Mouse (Mus musculus): ENCODE results near the gene Irf2bp2.

Irf2bp2 gene

GRCm38 (mm10) chr8:126569638-126570037 lies 24.1 kb downstream of the Irf2bp2 start:
- DNase-seq (ENCODE audit: low spot score in 2 of 2) = no peak

GRCm38 (mm10) chr8:126567674-126568073 lies 26.1 kb downstream of the Irf2bp2 start:
- no peak for DNase-seq (ENCODE audit: low spot score in 2 of 2)

DNA sequence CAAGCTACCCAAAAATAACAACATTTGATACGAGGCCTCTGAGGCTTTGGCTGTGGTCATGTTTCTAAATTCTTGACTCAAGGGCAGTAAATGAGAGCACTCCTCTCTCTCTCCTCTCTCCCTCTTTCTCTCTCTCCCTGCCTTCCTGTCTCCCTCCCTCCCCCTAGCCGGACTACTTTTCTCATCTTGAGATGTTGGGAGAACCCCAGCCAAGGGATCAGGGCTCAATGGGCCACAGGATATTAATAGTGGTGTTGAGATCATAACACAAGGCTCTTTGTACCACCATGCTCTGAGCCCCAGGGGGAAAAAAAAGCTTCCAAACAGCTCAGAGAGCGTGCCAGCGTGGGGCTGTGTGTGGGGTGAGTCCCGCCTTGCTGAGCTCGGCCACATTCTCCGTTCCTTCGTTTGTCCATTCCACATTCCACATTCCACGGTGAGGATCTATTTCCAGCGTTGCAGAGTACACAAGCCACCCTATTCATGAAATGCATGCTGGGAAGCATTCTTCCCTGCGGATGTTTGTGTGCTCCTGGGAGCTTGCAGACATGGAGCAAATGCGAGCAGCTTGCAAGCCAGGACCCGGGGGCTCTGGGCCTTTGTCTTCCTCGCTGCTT lies 27.2 kb downstream of the Irf2bp2 start:
- peak; percentile 43 to 56 for DNase-seq (ENCODE audit: low spot score in 2 of 2)

DNA sequence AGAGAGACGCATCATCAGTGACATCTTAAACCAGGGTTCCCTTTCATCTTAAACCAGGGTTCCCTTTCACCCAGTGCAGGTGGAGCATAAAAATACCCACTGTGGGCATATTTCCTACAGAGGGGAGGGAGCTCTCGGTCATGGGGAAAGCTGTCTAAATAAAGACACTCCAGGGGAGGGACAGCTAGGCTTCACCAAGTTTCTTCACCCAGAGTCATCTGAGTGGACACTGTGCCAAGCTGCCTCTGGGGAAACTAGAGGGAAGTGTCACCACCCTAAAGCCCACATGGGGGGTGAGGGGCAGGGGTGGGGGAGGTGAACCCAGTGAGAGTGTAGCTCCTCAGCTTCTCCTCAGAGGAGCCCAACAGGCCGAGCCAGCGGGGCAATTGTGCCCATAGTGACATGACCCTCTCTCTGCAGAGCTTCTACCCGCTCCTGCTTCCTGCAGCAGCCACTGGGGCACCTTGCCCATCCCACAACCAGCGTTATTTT lies 27.8 kb downstream of the Irf2bp2 start:
- DNase-seq (ENCODE audit: low spot score in 2 of 2) = no peak

- DNase-seq (ENCODE audit: low spot score in 2 of 2) = no peak
These were observed 28.5 kb downstream of the Irf2bp2 start for GRCm38 (mm10) chr8:126565231-126565781.

GRCm38 (mm10) chr8:126564551-126565154 lies 29.1 kb downstream of the Irf2bp2 start:
- DNase-seq (ENCODE audit: low spot score in 2 of 2) = no peak

DNA sequence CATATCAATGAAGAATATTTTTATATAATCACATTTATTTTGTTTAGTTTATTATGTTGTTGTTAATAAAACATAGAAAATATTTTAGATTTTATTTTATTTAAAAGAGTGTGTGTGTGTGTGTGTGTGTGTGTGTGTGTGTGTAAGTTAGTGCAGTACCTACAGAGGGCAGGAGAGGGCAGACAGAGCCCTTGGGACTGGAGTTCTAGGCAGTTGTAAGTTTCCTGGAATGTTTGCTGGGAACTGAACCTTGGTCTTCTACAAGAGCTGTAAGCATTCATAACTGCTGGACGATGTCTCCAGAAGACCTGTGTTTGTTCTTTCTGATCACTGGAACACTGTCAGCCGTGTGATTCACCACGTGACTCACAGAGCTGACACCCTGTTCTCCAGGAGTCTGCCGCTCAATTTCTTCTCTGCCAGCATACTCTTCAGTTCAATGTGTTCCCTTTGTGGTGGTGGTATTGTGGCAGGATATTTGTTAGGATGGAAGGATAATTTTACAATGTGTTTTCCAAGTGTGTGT lies 32.4 kb downstream of the Irf2bp2 start:
- no peak for DNase-seq (ENCODE audit: low spot score in 2 of 2)

- DNase-seq (ENCODE audit: low spot score in 2 of 2) = no peak
These were observed 35.3 kb downstream of the Irf2bp2 start for GRCm38 (mm10) chr8:126558400-126558953.

- DNase-seq (ENCODE audit: low spot score in 2 of 2) = no peak
These were observed 36.4 kb downstream of the Irf2bp2 start for GRCm38 (mm10) chr8:126557403-126557802.

GRCm38 (mm10) chr8:126556691-126557090 lies 37.1 kb downstream of the Irf2bp2 start:
- no peak for DNase-seq (ENCODE audit: low spot score in 2 of 2)

GRCm38 (mm10) chr8:126554741-126555140 lies 39.0 kb downstream of the Irf2bp2 start:
- no peak for DNase-seq (ENCODE audit: low spot score in 2 of 2)

DNA sequence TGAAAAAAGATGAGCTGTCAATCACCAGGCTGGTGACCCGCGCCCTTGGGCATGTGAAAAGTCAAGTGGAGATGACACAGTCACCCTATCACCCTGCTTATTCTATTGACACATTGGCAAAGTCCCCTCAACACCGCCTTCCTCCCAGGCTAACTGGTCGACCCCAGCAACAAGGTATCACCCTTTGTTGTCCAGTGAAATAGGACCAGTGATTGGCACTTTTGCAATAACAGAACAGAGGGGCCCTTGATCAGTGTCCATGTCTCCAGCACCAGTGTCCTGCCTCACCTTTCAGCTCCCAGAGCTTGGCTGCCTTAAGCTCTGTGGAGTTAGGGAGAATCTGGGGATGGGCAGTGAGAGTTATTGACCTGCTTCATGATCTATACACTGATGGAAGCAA lies 41.9 kb downstream of the Irf2bp2 start:
- no peak for DNase-seq (ENCODE audit: low spot score in 2 of 2)

DNA sequence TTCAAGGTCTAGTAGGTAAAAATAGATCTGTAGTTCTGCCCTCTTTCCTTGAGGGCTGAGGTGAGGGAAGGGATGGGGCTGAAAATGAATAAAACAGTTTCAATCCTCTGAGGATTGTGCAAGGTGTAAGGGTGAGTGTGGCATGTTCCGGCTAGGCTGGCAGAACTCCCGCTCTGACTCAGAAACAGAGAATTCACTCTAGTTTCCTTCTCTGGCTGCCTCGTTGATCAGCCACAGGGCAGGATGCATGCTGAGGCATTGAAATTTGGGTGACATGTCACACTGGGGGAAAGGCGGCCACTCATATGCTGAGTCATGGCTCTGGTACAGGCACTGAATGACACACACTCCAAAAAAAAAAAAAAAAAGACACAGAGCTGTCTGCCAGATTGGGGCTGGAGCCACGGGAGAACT lies 42.8 kb downstream of the Irf2bp2 start:
- DNase-seq (ENCODE audit: low spot score in 2 of 2) = no peak

- DNase-seq (ENCODE audit: low spot score in 2 of 2) = no peak
These were observed 45.9 kb downstream of the Irf2bp2 start for GRCm38 (mm10) chr8:126547841-126548240.

GRCm38 (mm10) chr8:126547361-126547760 lies 46.4 kb downstream of the Irf2bp2 start:
- no peak for DNase-seq (ENCODE audit: low spot score in 2 of 2)

GRCm38 (mm10) chr8:126546480-126546879 lies 47.3 kb downstream of the Irf2bp2 start:
- DNase-seq (ENCODE audit: low spot score in 2 of 2) = no peak

DNA sequence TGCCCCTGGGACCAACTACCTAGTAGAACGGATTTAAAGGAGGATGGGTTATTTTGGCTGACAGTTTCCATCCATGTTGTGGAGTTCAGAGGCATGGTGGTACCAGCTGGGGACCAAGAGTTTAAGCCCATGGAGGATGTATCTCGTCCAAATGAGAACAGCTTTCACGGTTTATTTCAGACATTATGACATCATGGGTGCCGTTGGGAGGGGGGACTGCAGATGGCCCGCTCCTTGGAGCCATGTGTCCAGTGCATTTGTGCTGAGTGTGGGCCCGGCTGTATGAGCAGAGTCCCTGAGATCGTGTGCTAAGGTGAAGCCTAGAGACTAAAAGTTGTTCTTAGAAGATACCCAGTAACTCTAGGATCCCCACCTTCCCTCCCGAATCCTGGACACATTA lies 50.4 kb downstream of the Irf2bp2 start:
- DNase-seq (ENCODE audit: low spot score in 2 of 2) = peak in 1 of 2 experiments; percentile 54

- no peak for DNase-seq (ENCODE audit: low spot score in 2 of 2)
These were observed 51.0 kb downstream of the Irf2bp2 start for GRCm38 (mm10) chr8:126542757-126543156.

- DNase-seq (ENCODE audit: low spot score in 2 of 2) = no peak
These were observed 51.6 kb downstream of the Irf2bp2 start for GRCm38 (mm10) chr8:126542090-126542689.

- no peak for DNase-seq (ENCODE audit: low spot score in 2 of 2)
These were observed 53.5 kb downstream of the Irf2bp2 start for GRCm38 (mm10) chr8:126540298-126540697.

GRCm38 (mm10) chr8:126539355-126540093 lies 54.3 kb downstream of the Irf2bp2 start:
- DNase-seq (ENCODE audit: low spot score in 2 of 2) = no peak
